Mouse (Mus musculus): ENCODE measurements at regions not wholly inside any gene's neighbourhood (a gene's known extent, or its start where the extent isn't known, plus 50 kb on each side); places are given as distances from the start of the nearest gene placed in this dataset.

GRCm38 (mm10) chr10:21482659-21483058, 105.6 kb downstream of the Aldh8a1 start:
- no peak for DNase-seq (ENCODE audit: low read depth, low spot score)

- DNase-seq (ENCODE audit: low read depth, low spot score), result no peak
These were observed 106.3 kb downstream of the Aldh8a1 start for GRCm38 (mm10) chr10:21483373-21483772.

DNA sequence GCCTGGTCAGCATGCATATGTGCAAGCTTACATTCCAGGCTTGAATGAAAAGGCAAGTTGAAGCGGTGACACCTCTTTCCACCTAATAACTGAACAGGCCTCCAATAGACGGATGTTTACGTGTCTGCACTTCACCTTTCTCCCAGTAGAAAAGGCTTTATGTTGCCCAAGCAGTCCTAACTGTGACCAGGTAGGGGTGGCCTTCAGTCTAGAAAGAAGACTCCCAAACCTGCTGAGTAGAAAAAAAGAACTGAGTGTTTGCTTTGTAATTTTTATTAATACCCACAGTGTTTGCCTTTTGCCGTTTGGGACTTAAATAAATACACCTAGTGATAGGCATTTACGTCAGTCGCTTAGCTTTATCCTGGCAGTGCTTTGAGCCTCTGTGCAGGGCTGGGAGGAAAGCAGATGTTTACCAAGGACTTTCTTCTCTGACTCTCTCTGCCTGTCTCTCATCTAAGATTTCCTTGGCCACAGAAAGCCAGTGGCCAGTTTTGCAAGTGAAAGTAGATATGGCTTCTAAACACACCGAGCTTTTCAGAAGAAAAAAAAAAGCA, 104.5 kb upstream of the 1700020N01Rik start:
- no peak for DNase-seq (ENCODE audit: low read depth, low spot score)

DNA sequence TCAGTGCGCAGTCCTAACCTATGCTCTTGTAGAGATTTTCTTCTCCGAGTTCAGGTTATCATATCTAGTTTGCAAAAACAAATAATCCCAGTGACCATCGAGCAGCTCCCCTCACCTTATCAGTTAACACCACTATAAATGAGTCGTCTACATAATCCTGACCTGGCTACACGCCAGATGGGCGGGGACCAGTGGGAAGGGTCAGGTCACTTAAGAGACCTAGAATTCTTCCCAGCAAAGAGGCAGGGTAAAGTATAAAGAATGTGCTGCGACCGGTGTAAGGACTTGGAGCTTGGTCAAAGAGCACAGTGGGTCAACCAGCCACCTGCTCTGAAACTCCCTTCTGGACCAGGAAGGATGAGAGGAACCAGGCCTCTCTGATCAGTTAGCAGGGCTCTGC, 102.0 kb upstream of the 1700020N01Rik start:
- DNase-seq (ENCODE audit: low read depth, low spot score), result no peak

- DNase-seq (ENCODE audit: low read depth, low spot score), result no peak
These were observed 100.6 kb upstream of the 1700020N01Rik start for GRCm38 (mm10) chr10:21492254-21492894.

DNA sequence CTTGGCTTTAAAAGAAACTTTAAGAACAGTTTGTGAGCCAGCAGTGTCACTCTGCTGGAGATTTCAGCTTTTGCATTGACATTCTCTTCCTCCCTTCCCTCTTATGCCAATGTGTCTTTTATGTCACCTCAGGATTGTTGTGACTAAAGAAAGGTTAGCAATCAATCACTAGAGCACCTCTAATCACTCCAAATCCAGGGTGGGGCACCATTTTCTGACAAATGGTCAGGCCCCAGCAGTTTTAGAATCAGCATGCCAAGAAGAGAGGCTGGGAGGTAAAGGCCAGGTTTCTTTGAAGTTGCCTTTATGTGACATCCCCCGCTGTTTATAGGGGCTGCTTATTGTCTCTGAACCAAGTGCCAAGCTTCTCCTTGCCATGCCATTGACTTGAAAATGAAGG, 98.4 kb upstream of the 1700020N01Rik start:
- peak; percentile 73 for DNase-seq (ENCODE audit: low read depth, low spot score)

GRCm38 (mm10) chr10:21497110-21497509, 95.8 kb upstream of the 1700020N01Rik start:
- DNase-seq (ENCODE audit: low read depth, low spot score), result no peak

DNA sequence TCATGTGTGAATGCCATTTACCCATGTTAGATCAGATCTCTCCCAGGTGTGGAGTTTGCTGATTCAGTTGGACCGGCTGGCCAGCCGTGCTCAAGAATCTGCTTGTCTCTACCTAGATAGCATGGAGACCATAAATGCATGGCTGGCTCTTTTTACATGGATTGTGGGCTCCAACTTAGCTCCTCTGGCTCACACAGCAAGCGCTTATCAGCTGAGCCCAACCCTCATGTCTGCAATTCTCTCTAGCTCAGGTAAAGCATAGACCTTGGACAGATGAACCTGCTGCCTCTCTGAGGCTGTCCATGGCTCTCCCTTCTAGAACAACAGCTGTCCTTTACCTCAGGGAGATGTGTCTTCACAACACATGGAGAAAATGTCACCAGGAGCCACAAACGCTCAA, 94.8 kb upstream of the 1700020N01Rik start:
- no peak for DNase-seq (ENCODE audit: low read depth, low spot score)

DNA sequence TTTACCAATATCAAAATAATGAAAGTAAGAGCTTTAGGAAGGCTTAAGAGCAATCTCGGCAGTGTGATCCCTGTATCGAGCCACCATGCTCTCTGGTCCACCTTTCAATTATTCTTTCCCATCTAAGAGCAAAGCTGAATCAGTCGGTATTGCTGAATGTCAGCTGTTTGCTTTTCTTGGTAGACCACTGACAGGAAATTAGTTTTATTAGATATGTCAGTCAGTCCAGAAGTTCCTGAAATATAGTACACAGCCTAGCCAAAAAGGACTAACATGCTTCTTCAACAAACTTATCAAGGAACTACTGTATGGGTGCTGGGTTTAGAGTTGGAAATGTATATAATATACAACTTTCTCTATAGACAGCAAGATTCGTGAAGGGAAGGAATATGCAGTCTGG, 91.3 kb upstream of the 1700020N01Rik start:
- no peak for DNase-seq (ENCODE audit: low read depth, low spot score)

- DNase-seq (ENCODE audit: low read depth, low spot score), result no peak
These were observed 88.5 kb upstream of the 1700020N01Rik start for GRCm38 (mm10) chr10:21504431-21504830.

GRCm38 (mm10) chr10:21511386-21511785, 81.6 kb upstream of the 1700020N01Rik start:
- DNase-seq (ENCODE audit: low read depth, low spot score), result no peak

DNA sequence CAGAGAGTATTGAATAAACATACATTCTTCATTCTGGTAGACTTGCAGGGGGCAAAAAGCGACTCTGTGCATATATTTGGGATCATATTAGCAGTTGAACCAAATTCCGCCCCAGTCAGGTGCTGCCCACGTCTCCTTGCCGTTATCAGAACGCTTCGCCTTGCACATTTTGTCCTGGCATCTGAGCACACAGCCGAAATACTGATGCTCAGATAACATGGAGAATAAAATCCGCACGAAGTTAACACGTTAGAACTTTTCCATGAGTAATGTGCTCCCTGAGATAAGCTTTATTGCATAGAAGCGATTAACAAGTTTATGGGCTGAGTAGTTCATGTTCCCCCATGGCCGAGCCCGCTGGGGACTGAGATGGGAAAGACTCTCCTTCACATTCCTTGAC, 80.5 kb upstream of the 1700020N01Rik start:
- no peak for DNase-seq (ENCODE audit: low read depth, low spot score)

- no peak for DNase-seq (ENCODE audit: low read depth, low spot score)
These were observed 75.2 kb upstream of the 1700020N01Rik start for GRCm38 (mm10) chr10:21517721-21518120.

DNA sequence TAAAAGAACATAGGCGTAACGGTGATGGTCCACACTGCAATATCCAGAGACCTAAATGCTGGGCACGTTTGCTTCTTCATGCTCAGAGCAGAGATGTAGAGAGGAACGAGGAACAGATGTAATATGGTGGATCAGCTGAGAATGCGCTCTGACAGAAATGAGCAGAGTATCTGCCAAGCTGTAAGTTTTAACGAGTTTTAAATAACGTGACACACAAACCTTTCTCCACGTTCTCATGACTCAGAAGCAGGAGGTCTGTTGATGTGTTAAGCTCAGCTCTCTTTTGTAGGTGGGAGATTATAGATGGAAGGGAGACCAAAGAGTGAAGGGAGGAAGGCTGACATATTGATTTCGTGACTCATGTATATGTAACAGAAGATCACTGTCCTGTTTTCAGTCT, 72.1 kb upstream of the 1700020N01Rik start:
- DNase-seq (ENCODE audit: low read depth, low spot score), result no peak

- no peak for DNase-seq (ENCODE audit: low read depth, low spot score)
These were observed 67.4 kb upstream of the 1700020N01Rik start for GRCm38 (mm10) chr10:21525555-21525954.

DNA sequence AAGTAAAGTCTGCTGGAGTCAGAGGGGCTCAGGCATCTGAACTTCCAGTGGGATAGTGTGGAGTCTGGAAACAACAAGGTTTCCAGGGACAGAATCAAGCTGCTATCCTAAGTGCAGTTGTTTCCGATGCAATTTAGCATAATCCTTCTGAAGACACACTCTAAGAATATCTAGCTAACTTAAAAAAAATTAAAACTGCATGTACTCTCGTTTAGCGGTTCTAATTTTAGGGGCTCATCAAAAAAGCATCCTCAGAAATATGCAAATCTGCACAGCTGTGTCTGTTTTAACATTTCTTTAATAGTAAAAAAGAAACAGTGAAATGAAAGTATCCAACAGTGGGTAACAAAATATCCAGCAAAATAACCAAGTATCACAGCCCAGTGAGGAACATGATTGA, 64.5 kb upstream of the 1700020N01Rik start:
- DNase-seq (ENCODE audit: low read depth, low spot score), result no peak

GRCm38 (mm10) chr10:21529098-21529749, 63.7 kb upstream of the 1700020N01Rik start:
- peak; percentile 29 for DNase-seq (ENCODE audit: low read depth, low spot score)

GRCm38 (mm10) chr10:21532142-21532541, 60.8 kb upstream of the 1700020N01Rik start:
- DNase-seq (ENCODE audit: low read depth, low spot score), result no peak

DNA sequence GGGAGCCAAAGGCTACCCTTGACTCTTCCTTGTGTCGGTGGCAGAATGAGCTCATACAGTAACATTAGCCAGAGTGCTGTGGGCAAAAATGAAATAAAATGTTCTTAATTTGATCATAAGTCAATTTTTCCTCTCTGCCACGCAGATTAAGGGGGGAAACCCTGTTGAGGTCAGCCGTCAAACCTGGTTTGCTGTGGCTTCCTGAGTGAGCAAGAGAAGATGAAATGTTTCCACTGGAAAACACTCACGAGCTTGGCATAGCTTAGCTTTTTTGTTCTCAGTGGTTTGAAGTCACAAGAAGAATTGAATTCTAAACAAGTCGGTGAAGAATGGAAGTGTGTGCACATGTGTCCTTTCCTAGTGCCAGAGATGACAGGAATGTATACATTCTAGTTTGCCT, 57.3 kb upstream of the 1700020N01Rik start:
- no peak for DNase-seq (ENCODE audit: low read depth, low spot score)

- DNase-seq (ENCODE audit: low read depth, low spot score), result no peak
These were observed 54.5 kb upstream of the 1700020N01Rik start for GRCm38 (mm10) chr10:21538481-21538880.

All from ES-CJ7 (cell line).